Mouse (Mus musculus) neural tube, embryonic 11.5 days (tissue): ENCODE measurements around the gene Tspan3. TPM values are rescaled to one million over a fixed set of nuclear protein-coding genes. Genes with fewer than 3 reads are reported as not detected.

Experiments
- ATAC-seq: fragments of 200-750 bp; cut with Nextera tagmentation; 2 replicates; pipeline ENCODE4 v1.8.0; 2017; ENCODE audit warnings: moderate number of reproducible peaks, mild to moderate bottlenecking, moderate TSS enrichment, moderate library complexity; ENCODE audit not compliant: insufficient read depth, low FRiP score, low TSS enrichment
- DNase-seq: peaks from one replicate; pipeline ENCODE4 v3.0.0-alpha.2; 2015; ENCODE audit warnings: low spot score
- H3K27ac ChIP-seq: fragments of 300-500 bp; sonication (generic); 2 replicates; pipeline ENCODE4 v1.5.1; 2014; ENCODE audit warnings: low read depth, mild to moderate bottlenecking, low read length
- H3K27me3 ChIP-seq: fragments of 300-500 bp; sonication (generic); 2 replicates; pipeline ENCODE4 v1.6.1; 2014; ENCODE audit warnings: mild to moderate bottlenecking, low read length, mixed read lengths; ENCODE audit not compliant: control insufficient read depth, insufficient read depth
- H3K36me3 ChIP-seq: fragments of 300-500 bp; sonication (generic); 2 replicates; pipeline ENCODE4 v1.6.1; 2014; ENCODE audit warnings: mild to moderate bottlenecking, low read length, moderate library complexity, mixed read lengths; ENCODE audit not compliant: control insufficient read depth, insufficient read depth
- H3K4me1 ChIP-seq: fragments of 300-500 bp; sonication (generic); 2 replicates; pipeline ENCODE4 v1.6.1; 2014; ENCODE audit warnings: low read length, mixed read lengths; ENCODE audit not compliant: control insufficient read depth, insufficient read depth
- H3K4me2 ChIP-seq: fragments of 300-500 bp; sonication (generic); 2 replicates; pipeline ENCODE4 v1.6.1; 2014; ENCODE audit warnings: low read depth, mild to moderate bottlenecking, moderate library complexity
- H3K4me3 ChIP-seq: fragments of 300-500 bp; sonication (generic); 2 replicates; pipeline ENCODE4 v1.5.1; 2014; ENCODE audit warnings: low read depth, low read length
- H3K9ac ChIP-seq: fragments of 300-500 bp; sonication (generic); 2 replicates; pipeline ENCODE4 v1.6.1; 2014; ENCODE audit warnings: mild to moderate bottlenecking, low read length
- H3K9me3 ChIP-seq: fragments of 300-500 bp; sonication (generic); 2 replicates; pipeline ENCODE4 v1.6.1; 2016; ENCODE audit warnings: low read length; ENCODE audit not compliant: control insufficient read depth
- WGBS: fragments of 180-500 bp; shearing (Covaris S2); extraction: QIAGEN DNeasy Blood & Tissue Kit; methylation state at CpG from one replicate; pipeline ENCODE4 v1.1.7; 2014; 5-methylcytosine and 5-hydroxymethylcytosine counted together
- polyA plus RNA-seq: library from polyadenylated mRNA; unstranded; fragments of >200 nt; fragmentation: Nextera tagmentation; extraction: Ambion mirVana; gene quantifications from 2 replicates; pipeline ENCODE4 v1.2.1, GENCODE M21; 2014

Gene Tspan3
- polyA plus RNA-seq, 1 experiment from 2014 or later: 584 TPM

GRCm38 (mm10) chr9:56196921-56197320, 31.6 kb upstream of the Tspan3 start:
- ATAC-seq (no peak), DNase-seq (no peak)
- Histone ChIP-seq H3K4me2 (no peak overlapping the region), H3K4me3 (no peak overlapping the region), H3K27me3 (no peaks in the 10 kb centered on the region), H3K9ac (no peak overlapping the region), H3K27ac (no peak overlapping the region), H3K4me1 (no peaks in the 10 kb centered on the region; the same call in 1 of the 2 replicates), H3K9me3 (no peaks in the 10 kb centered on the region), H3K36me3 (no peaks in the 10 kb centered on the region)
- 81% methylated on average over 4 of the region's 4 CpGs for WGBS

GRCm38 (mm10) chr9:56195193-56195592, 29.9 kb upstream of the Tspan3 start:
- Histone ChIP-seq H3K9me3 (no peaks in the 10 kb centered on the region), H3K4me1 (no peaks in the 10 kb centered on the region; the same call in 1 of the 2 replicates), H3K9ac (no peak overlapping the region), H3K4me3 (no peak overlapping the region), H3K27me3 (no peaks in the 10 kb centered on the region), H3K4me2 (no peak overlapping the region), H3K36me3 (no peaks in the 10 kb centered on the region), H3K27ac (no peak overlapping the region)
- 54% methylated on average over 3 of the region's 3 CpGs for WGBS
- ATAC-seq (no peak), DNase-seq (no peak)

- H3K27ac ChIP-seq: no peak overlapping the region
Measured at GRCm38 (mm10) chr9:56191498-56192455, 26.5 kb upstream of the Tspan3 start.

GRCm38 (mm10) chr9:56180118-56180781, 15.0 kb upstream of the Tspan3 start:
- ATAC-seq (no peak), DNase-seq (no peak)

More at GRCm38 (mm10) chr9:56191498-56192455, 26.5 kb upstream of the Tspan3 start:
- Histone ChIP-seq H3K9me3 (no peaks in the 10 kb centered on the region), H3K4me2 (no peak overlapping the region), H3K4me3 (no peak overlapping the region), H3K36me3 (no peaks in the 10 kb centered on the region), H3K9ac (no peak overlapping the region; the same call in 1 of the 2 replicates), H3K27me3 (no peaks in the 10 kb centered on the region), H3K4me1 (no peaks in the 10 kb centered on the region; the same call in 1 of the 2 replicates)
- peak; percentile 18 for DNase-seq
- no peak for ATAC-seq
- 64% methylated on average over 11 of the region's 11 CpGs for WGBS

DNA sequence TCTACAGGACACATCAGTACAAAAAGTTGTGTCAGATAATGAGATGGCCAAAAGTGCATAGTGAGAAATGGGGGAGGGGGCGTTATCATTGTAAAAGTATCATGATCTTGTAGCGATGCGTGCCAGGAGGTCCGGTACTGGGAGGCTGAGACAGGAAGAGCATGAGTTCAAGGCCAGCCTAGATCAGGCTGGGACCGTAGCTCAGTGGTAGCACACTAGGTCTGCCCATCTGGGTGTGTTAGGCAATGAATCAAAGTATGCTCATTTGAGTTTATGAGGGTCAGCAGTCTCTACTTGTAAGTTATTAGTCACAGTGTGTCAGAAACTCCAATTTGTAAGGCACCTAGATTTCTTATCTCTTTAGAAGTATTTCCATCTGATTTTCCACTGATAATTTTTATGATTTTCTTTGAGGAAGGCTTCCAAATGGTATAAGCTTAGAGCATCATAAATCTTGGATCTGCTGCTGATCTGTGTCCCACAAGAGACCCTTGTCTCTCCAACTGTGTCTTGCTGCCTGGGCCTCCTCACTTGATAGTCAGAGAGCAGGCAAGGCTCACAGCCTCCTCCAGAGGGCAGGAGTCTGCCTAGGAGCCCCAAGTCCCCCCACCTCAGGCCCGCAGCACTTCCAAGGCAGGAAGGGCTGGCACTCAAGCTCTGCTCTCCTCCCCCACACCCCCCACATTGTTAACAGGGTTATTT, 14.3 kb upstream of the Tspan3 start:
- no peaks in the 10 kb centered on the region for H3K27me3 ChIP-seq
- no peak overlapping the region for H3K9ac ChIP-seq
- H3K36me3 ChIP-seq: no peaks in the 10 kb centered on the region
- no peak overlapping the region for H3K27ac ChIP-seq
- DNase-seq: peak; percentile 27
- H3K4me2 ChIP-seq: no peak overlapping the region
- no peaks in the 10 kb centered on the region for H3K4me1 ChIP-seq
- WGBS: 77% methylated on average over 6 of the region's 6 CpGs
- ATAC-seq: no peak
- H3K4me3 ChIP-seq: no peak overlapping the region
- no peaks in the 10 kb centered on the region for H3K9me3 ChIP-seq

More at GRCm38 (mm10) chr9:56180118-56180781, 15.0 kb upstream of the Tspan3 start:
- H3K27me3 ChIP-seq: no peaks in the 10 kb centered on the region
- no peak overlapping the region for H3K9ac ChIP-seq
- no peak overlapping the region for H3K4me2 ChIP-seq
- no peaks in the 10 kb centered on the region for H3K9me3 ChIP-seq
- H3K27ac ChIP-seq: no peak overlapping the region
- no peaks in the 10 kb centered on the region for H3K36me3 ChIP-seq
- no peaks in the 10 kb centered on the region for H3K4me1 ChIP-seq
- 52% methylated on average over 8 of the region's 8 CpGs for WGBS
- H3K4me3 ChIP-seq: no peak overlapping the region

DNA sequence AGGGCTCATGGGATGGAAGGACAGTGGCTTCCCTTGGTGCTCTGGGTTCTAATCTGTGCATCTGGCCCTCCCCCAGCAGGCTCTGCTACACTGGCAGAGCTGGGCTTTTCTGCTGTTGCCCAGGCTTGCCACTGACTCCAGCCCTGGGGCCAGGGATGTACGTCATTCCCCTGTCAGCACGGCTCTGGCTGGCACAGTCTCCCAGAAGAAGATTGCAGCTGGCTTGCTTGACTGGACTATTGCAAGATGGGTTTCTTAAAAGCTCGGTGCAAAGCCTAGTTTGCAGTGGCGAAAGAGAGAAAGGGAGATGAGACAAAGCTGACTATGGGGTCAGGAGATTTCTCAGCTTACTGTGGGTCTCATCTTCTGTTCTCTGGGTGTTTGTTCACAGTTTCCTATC, 12.1 kb upstream of the Tspan3 start:
- no peak overlapping the region for H3K4me3 ChIP-seq
- no peak overlapping the region for H3K27ac ChIP-seq
- DNase-seq (no peak), ATAC-seq (no peak)
- no peaks in the 10 kb centered on the region for H3K27me3 ChIP-seq
- WGBS: 80% methylated on average over 4 of the region's 4 CpGs
- no peaks in the 10 kb centered on the region for H3K36me3 ChIP-seq
- no peak overlapping the region for H3K9ac ChIP-seq
- no peak overlapping the region for H3K4me2 ChIP-seq
- H3K4me1 ChIP-seq: no peaks in the 10 kb centered on the region
- no peaks in the 10 kb centered on the region for H3K9me3 ChIP-seq

- Histone ChIP-seq H3K9me3 (no peaks in the 10 kb centered on the region), H3K4me1 (no peaks in the 10 kb centered on the region), H3K9ac (no peak overlapping the region), H3K27me3 (no peaks in the 10 kb centered on the region), H3K27ac (no peak overlapping the region), H3K4me3 (no peak overlapping the region), H3K4me2 (no peak overlapping the region), H3K36me3 (no peaks in the 10 kb centered on the region)
- ATAC-seq: no peak
- no peak for DNase-seq
- WGBS: 80% methylated on average over 3 of the region's 3 CpGs
Measured at GRCm38 (mm10) chr9:56175316-56175715, 10.0 kb upstream of the Tspan3 start.

DNA sequence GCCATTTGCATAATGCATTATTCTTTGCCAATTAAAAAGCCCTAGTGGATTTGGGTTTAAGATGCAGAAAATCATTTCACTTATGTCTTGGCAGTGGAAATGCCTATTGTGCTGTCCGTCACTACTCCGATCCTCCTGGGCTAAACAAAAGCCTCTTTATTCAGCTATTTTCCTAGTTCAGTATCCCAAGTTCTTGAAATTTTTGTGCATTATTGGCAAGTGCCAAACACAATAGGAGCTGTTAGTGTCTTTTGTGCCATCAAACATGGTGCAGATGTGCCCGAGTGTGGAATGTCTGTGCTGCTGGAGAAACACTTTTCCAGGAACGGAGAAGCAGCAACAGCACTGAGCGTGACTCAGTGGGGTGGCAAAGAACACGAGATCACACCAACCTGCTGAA, 2.4 kb upstream of the Tspan3 start:
- no peak overlapping the region for H3K9ac ChIP-seq
- WGBS: 38% methylated on average over 6 of the region's 6 CpGs
- no peaks in the 10 kb centered on the region for H3K9me3 ChIP-seq
- H3K4me2 ChIP-seq: no peak overlapping the region
- no peaks in the 10 kb centered on the region for H3K36me3 ChIP-seq
- no peak overlapping the region for H3K27ac ChIP-seq
- DNase-seq (no peak), ATAC-seq (no peak)
- H3K4me1 ChIP-seq: no peaks in the 10 kb centered on the region
- H3K4me3 ChIP-seq: no peak overlapping the region
- no peaks in the 10 kb centered on the region for H3K27me3 ChIP-seq
